Mouse (Mus musculus): ENCODE measurements around the gene Svs2. TPM values are rescaled to one million over a fixed set of nuclear protein-coding genes. Genes with fewer than 3 reads are reported as not detected.
"Not testable (repeated sequence)": the region's sequence is repeated elsewhere in the genome, so short reads cannot be mapped to it uniquely, and the experiment has no call there.

Gene Svs2
- polyA plus RNA-seq (2012; ENCODE audit: insufficient read depth, insufficient read length, low replicate concordance, missing spikeins): not detected in 2 replicates

- Histone ChIP-seq H3K4me1 (ENCODE audit: control insufficient read depth, insufficient read depth, low read length) (no peaks in the 10 kb centered on the region), H3K27ac (ENCODE audit: insufficient read depth, low read depth, low read length) (no peak within 1 kb of the TSS), H3K4me3 (ENCODE audit: insufficient read depth, low read depth, low read length) (no peak within 1 kb of the TSS)
- TF ChIP-seq CTCF (IDR thresholded peaks at IDR 0.05; ENCODE audit: insufficient read depth, low read depth, low read length) (no peak), POLR2A (IDR thresholded peaks at IDR 0.05; ENCODE audit: insufficient read depth, low read depth, low read length) (no peak)
- WGBS: 90% methylated on average over 3 of the region's 3 CpGs
Measured at GRCm38 (mm10) chr2:164238366-164238765, at the start of gene Svs2. TSS of gene Svs2 (minus strand) at chr2:164238466.

GRCm38 (mm10) chr2:164278359-164278758 is 40.1 kb upstream of the Svs2 start, which contains the start of gene Svs4:
TSS of gene Svs4 (minus strand) at chr2:164278459.
- TF ChIP-seq POLR2A (IDR thresholded peaks at IDR 0.05; ENCODE audit: insufficient read depth, low read depth, low read length): no peak
- Histone ChIP-seq H3K27ac (ENCODE audit: insufficient read depth, low read depth, low read length) (no peak within 1 kb of the TSS), H3K4me1 (ENCODE audit: control insufficient read depth, insufficient read depth, low read length) (no peaks in the 10 kb centered on the region), H3K4me3 (ENCODE audit: insufficient read depth, low read depth, low read length) (no peak within 1 kb of the TSS)
- 91% methylated on average over 4 of the region's 4 CpGs for WGBS

GRCm38 (mm10) chr2:164256540-164256939 is 18.3 kb upstream of the Svs2 start, which contains the start of gene Svs3b:
TSS of gene Svs3b (minus strand) at chr2:164256640.
- H3K4me3 ChIP-seq (ENCODE audit: insufficient read depth, low read depth, low read length); H3K4me1 ChIP-seq (ENCODE audit: control insufficient read depth, insufficient read depth, low read length); H3K27ac ChIP-seq (ENCODE audit: insufficient read depth, low read depth, low read length): not testable (repeated sequence)
- 82% methylated on average over 1 of the region's 1 CpGs for WGBS

- Histone ChIP-seq H3K27ac (ENCODE audit: insufficient read depth, low read depth, low read length) (no peak overlapping the region), H3K4me3 (ENCODE audit: insufficient read depth, low read depth, low read length) (no peak overlapping the region), H3K4me1 (ENCODE audit: control insufficient read depth, insufficient read depth, low read length) (no peaks in the 10 kb centered on the region)
- TF ChIP-seq POLR2A (IDR thresholded peaks at IDR 0.05; ENCODE audit: insufficient read depth, low read depth, low read length): no peak
- no peak for TF ChIP-seq CTCF (IDR thresholded peaks at IDR 0.05; ENCODE audit: insufficient read depth, low read depth, low read length)
- WGBS: 92% methylated on average over 8 of the region's 8 CpGs
Measured at GRCm38 (mm10) chr2:164232671-164233070, 5.6 kb downstream of the Svs2 start.

GRCm38 (mm10) chr2:164228361-164229070 is 9.8 kb downstream of the Svs2 start:
- no peak overlapping the region for H3K4me3 ChIP-seq (ENCODE audit: insufficient read depth, low read depth, low read length)
- H3K4me1 ChIP-seq (ENCODE audit: control insufficient read depth, insufficient read depth, low read length): no peaks in the 10 kb centered on the region
- WGBS: 70% methylated on average over 8 of the region's 8 CpGs

GRCm38 (mm10) chr2:164221522-164221921 is 16.7 kb downstream of the Svs2 start, which contains the start of gene Wfdc15b:
TSS of gene Wfdc15b (minus strand) at chr2:164221660.
- TF ChIP-seq POLR2A (IDR thresholded peaks at IDR 0.05; ENCODE audit: insufficient read depth, low read depth, low read length) (no peak), CTCF (IDR thresholded peaks at IDR 0.05; ENCODE audit: insufficient read depth, low read depth, low read length) (no peak)
- H3K4me1 ChIP-seq (ENCODE audit: control insufficient read depth, insufficient read depth, low read length): no peaks in the 10 kb centered on the region
- H3K27ac ChIP-seq (ENCODE audit: insufficient read depth, low read depth, low read length): no peak within 1 kb of the TSS
- no peak within 1 kb of the TSS for H3K4me3 ChIP-seq (ENCODE audit: insufficient read depth, low read depth, low read length)
- WGBS: 80% methylated on average over 11 of the region's 11 CpGs

More at GRCm38 (mm10) chr2:164228361-164229070, 9.8 kb downstream of the Svs2 start:
- H3K27ac ChIP-seq (ENCODE audit: insufficient read depth, low read depth, low read length): no peak overlapping the region
- TF ChIP-seq POLR2A (IDR thresholded peaks at IDR 0.05; ENCODE audit: insufficient read depth, low read depth, low read length): no peak
- no peak for TF ChIP-seq CTCF (IDR thresholded peaks at IDR 0.05; ENCODE audit: insufficient read depth, low read depth, low read length)

- TF ChIP-seq CTCF (IDR thresholded peaks at IDR 0.05; ENCODE audit: insufficient read depth, low read depth, low read length): no peak
- no peak for TF ChIP-seq POLR2A (IDR thresholded peaks at IDR 0.05; ENCODE audit: insufficient read depth, low read depth, low read length)
- 91% methylated on average over 9 of the region's 9 CpGs for WGBS
- no peak overlapping the region for H3K4me3 ChIP-seq (ENCODE audit: insufficient read depth, low read depth, low read length)
- no peak overlapping the region for H3K27ac ChIP-seq (ENCODE audit: insufficient read depth, low read depth, low read length)
- H3K4me1 ChIP-seq (ENCODE audit: control insufficient read depth, insufficient read depth, low read length): no peaks in the 10 kb centered on the region
Measured at GRCm38 (mm10) chr2:164219295-164219694, 19.0 kb downstream of the Svs2 start.

- WGBS: 80% methylated on average over 5 of the region's 5 CpGs
- H3K4me3 ChIP-seq (ENCODE audit: insufficient read depth, low read depth, low read length): no peak overlapping the region
- TF ChIP-seq CTCF (IDR thresholded peaks at IDR 0.05; ENCODE audit: insufficient read depth, low read depth, low read length): no peak
- no peak for TF ChIP-seq POLR2A (IDR thresholded peaks at IDR 0.05; ENCODE audit: insufficient read depth, low read depth, low read length)
Measured at GRCm38 (mm10) chr2:164212711-164213110, 25.6 kb downstream of the Svs2 start.

GRCm38 (mm10) chr2:164210892-164211291 is 27.4 kb downstream of the Svs2 start:
- no peak for TF ChIP-seq CTCF (IDR thresholded peaks at IDR 0.05; ENCODE audit: insufficient read depth, low read depth, low read length)
- no peak for TF ChIP-seq POLR2A (IDR thresholded peaks at IDR 0.05; ENCODE audit: insufficient read depth, low read depth, low read length)
- Histone ChIP-seq H3K4me3 (ENCODE audit: insufficient read depth, low read depth, low read length) (no peak overlapping the region), H3K27ac (ENCODE audit: insufficient read depth, low read depth, low read length) (no peak overlapping the region), H3K4me1 (ENCODE audit: control insufficient read depth, insufficient read depth, low read length) (no peaks in the 10 kb centered on the region)
- WGBS: 72% methylated on average over 4 of the region's 4 CpGs

More at GRCm38 (mm10) chr2:164212711-164213110, 25.6 kb downstream of the Svs2 start:
- H3K27ac ChIP-seq (ENCODE audit: insufficient read depth, low read depth, low read length): no peak overlapping the region
- H3K4me1 ChIP-seq (ENCODE audit: control insufficient read depth, insufficient read depth, low read length): no peaks in the 10 kb centered on the region
